11 mouse cellular contexts compared by ENCODE assay signal in genomic region chr12:105063201-105064134, GRCm38 (mm10). TPM values are rescaled to one million over a fixed set of nuclear protein-coding genes. Genes with fewer than 3 reads are reported as not detected.
A peak's percentile ranks its signal among the peaks of the same experiment; 100 is the strongest.
DNase-seq lines count a peak whose midpoint lies in the region; ATAC-seq and TF ChIP-seq lines count a peak whose summit lies in the region.
"Had no signal": no experiment of that assay in that cellular context is flagged by ENCODE, and none has a peak within 500 bp of the region (broad histone marks: within the 10 kb centered on the region; RNA-seq: fewer than 3 reads in every experiment).

No protein-coding gene starts in this region.

- ATAC-seq in lung, embryonic 14.5 days (ENCODE audit: insufficient read depth) = no peak
- no peak for ATAC-seq in limb, embryonic 11.5 days (ENCODE audit: insufficient number of reproducible peaks, low FRiP score, low TSS enrichment, low read depth)
- ATAC-seq in neural tube, embryonic 12.5 days (ENCODE audit: low FRiP score, low read depth) = peak; percentile 60; the same call in 1 of the 2 replicates

- no peak overlapping the region for H3K9ac ChIP-seq in lung, embryonic 14.5 days
- no peak overlapping the region for H3K9ac ChIP-seq in limb, embryonic 11.5 days (ENCODE audit: low read length)
- H3K9ac ChIP-seq in neural tube, embryonic 12.5 days = no peak overlapping the region
- H3K9ac ChIP-seq: embryonic facial prominence, embryonic 12.5 days; liver, embryonic 13.5 days had no signal

- WGBS in lung, embryonic 14.5 days = 48% methylated on average over 28 of the region's 28 CpGs
- WGBS in embryonic facial prominence, embryonic 10.5 days = 53% methylated on average over 28 of the region's 28 CpGs
- WGBS in limb, embryonic 11.5 days = 44% methylated on average over 28 of the region's 28 CpGs
- WGBS in neural tube, embryonic 12.5 days = 45% methylated on average over 28 of the region's 28 CpGs

- H3K27ac ChIP-seq in lung, embryonic 14.5 days (ENCODE audit: low read depth) = no peak overlapping the region
- no peak overlapping the region for H3K27ac ChIP-seq in embryonic facial prominence, embryonic 10.5 days (replicated peaks)
- H3K27ac ChIP-seq in limb, embryonic 11.5 days (replicated peaks; ENCODE audit: low read depth, low read length) = no peak overlapping the region
- H3K27ac ChIP-seq in neural tube, embryonic 12.5 days = no peak overlapping the region
- H3K27ac ChIP-seq: embryonic facial prominence, embryonic 12.5 days; liver, embryonic 13.5 days had no signal

- no peaks in the 10 kb centered on the region for H3K27me3 ChIP-seq in lung, embryonic 14.5 days (ENCODE audit: insufficient read depth, low read length)
- H3K27me3 ChIP-seq in embryonic facial prominence, embryonic 10.5 days (replicated peaks; ENCODE audit: low read depth, poor library complexity, severe bottlenecking) = no peaks in the 10 kb centered on the region
- no peaks in the 10 kb centered on the region for H3K27me3 ChIP-seq in limb, embryonic 11.5 days (ENCODE audit: control insufficient read depth, insufficient read depth, low read length)
- H3K27me3 ChIP-seq in neural tube, embryonic 12.5 days (replicated peaks) = no peaks in the 10 kb centered on the region
- H3K27me3 ChIP-seq: embryonic facial prominence, embryonic 12.5 days; liver, embryonic 13.5 days had no signal

- H3K9me3 ChIP-seq in lung, embryonic 14.5 days (ENCODE audit: low read depth, low read length) = no peaks in the 10 kb centered on the region
- H3K9me3 ChIP-seq in embryonic facial prominence, embryonic 10.5 days = no peaks in the 10 kb centered on the region
- H3K9me3 ChIP-seq in limb, embryonic 11.5 days (ENCODE audit: control insufficient read depth, low read length) = no peaks in the 10 kb centered on the region
- H3K9me3 ChIP-seq in neural tube, embryonic 12.5 days = 0 out of 2 replicates have a peak, but pooled peaks cover 3% of the 10 kb centered on the region
- H3K9me3 ChIP-seq: embryonic facial prominence, embryonic 12.5 days; liver, embryonic 13.5 days had no signal

- H3K4me3 ChIP-seq in lung, embryonic 14.5 days (ENCODE audit: low read depth, low read length) = no peak overlapping the region
- no peak overlapping the region for H3K4me3 ChIP-seq in embryonic facial prominence, embryonic 10.5 days
- H3K4me3 ChIP-seq in limb, embryonic 11.5 days (ENCODE audit: low read depth, low read length) = no peak overlapping the region
- H3K4me3 ChIP-seq in neural tube, embryonic 12.5 days = no peak overlapping the region
- H3K4me3 ChIP-seq: embryonic facial prominence, embryonic 12.5 days; liver, embryonic 13.5 days had no signal

- no peak overlapping the region for H3K4me2 ChIP-seq in lung, embryonic 14.5 days
- H3K4me2 ChIP-seq in limb, embryonic 11.5 days (ENCODE audit: low read depth, severe bottlenecking) = 0 out of 2 replicates have a peak overlapping the region, but pooled peaks have one; percentile 4
- H3K4me2 ChIP-seq in neural tube, embryonic 12.5 days (replicated peaks) = peak overlapping the region; percentile 21
- H3K4me2 ChIP-seq: embryonic facial prominence, embryonic 12.5 days; liver, embryonic 13.5 days had no signal

- peak; percentile 21; the same call in 1 of the 2 replicates for TF ChIP-seq CTCF in lung, embryonic 14.5 days (IDR thresholded peaks at IDR 0.05; ENCODE audit: low read depth)

- peak; percentile 21 for DNase-seq in lung, embryonic 14.5 days
- DNase-seq in lung, adult 18-20 months = no peak
- DNase-seq in embryonic facial prominence, embryonic 10.5 days (ENCODE audit: low spot score) = peak; percentile 39
- peak; percentile 72 for DNase-seq in limb, embryonic 11.5 days (ENCODE audit: low spot score)
- no peak for DNase-seq in spleen, adult 12 weeks (ENCODE audit: low spot score)
- no peak for DNase-seq in heart, adult 9 months (ENCODE audit: low spot score in 2 of 2)
- DNase-seq: adrenal gland, adult 2 months; heart, postnatal 36 days; liver, embryonic 13.5 days had no signal

- H3K4me1 ChIP-seq in lung, embryonic 14.5 days (ENCODE audit: insufficient read depth) = no peaks in the 10 kb centered on the region
- H3K4me1 ChIP-seq in embryonic facial prominence, embryonic 10.5 days = peaks cover 9% of the 10 kb centered on the region
- H3K4me1 ChIP-seq in limb, embryonic 11.5 days (ENCODE audit: control insufficient read depth, insufficient read depth, low read length) = no peaks in the 10 kb centered on the region; the same call in 1 of the 2 replicates
- H3K4me1 ChIP-seq in neural tube, embryonic 12.5 days = no peaks in the 10 kb centered on the region
- H3K4me1 ChIP-seq: liver, embryonic 13.5 days had no signal

- H3K36me3 ChIP-seq in lung, embryonic 14.5 days (ENCODE audit: insufficient read depth) = no peaks in the 10 kb centered on the region
- H3K36me3 ChIP-seq in embryonic facial prominence, embryonic 10.5 days (replicated peaks) = no peaks in the 10 kb centered on the region
- H3K36me3 ChIP-seq in limb, embryonic 11.5 days (ENCODE audit: control insufficient read depth, insufficient read depth, low read length) = no peaks in the 10 kb centered on the region
- no peaks in the 10 kb centered on the region for H3K36me3 ChIP-seq in neural tube, embryonic 12.5 days
- H3K36me3 ChIP-seq: embryonic facial prominence, embryonic 12.5 days; liver, embryonic 13.5 days had no signal

RNA-seq across cellular contexts. Expression of gene Glrx5, which starts 31.0 kb away (rescaled TPM):
- 177 and 186 TPM in 2 replicates for polyA plus RNA-seq in lung, embryonic 14.5 days (2014; fragmentation: Nextera tagmentation; extraction: Ambion mirVana)
- polyA plus RNA-seq in embryonic facial prominence, embryonic 10.5 days (2016; fragmentation: Nextera tagmentation; extraction: Ambion mirVana) = 218 and 234 TPM in 2 replicates
- polyA plus RNA-seq in limb, embryonic 11.5 days (2014; fragmentation: Nextera tagmentation; extraction: Ambion mirVana) = 189 and 202 TPM in 2 replicates
- 184 and 189 TPM in 2 replicates for polyA plus RNA-seq in neural tube, embryonic 12.5 days (2016; fragmentation: Nextera tagmentation; extraction: Ambion mirVana)

RNA-seq across cellular contexts. Expression of gene Syne3, which starts 53.9 kb away (rescaled TPM):
- 0.29 and 0.39 TPM in 2 replicates for polyA plus RNA-seq in lung, embryonic 14.5 days (2014; fragmentation: Nextera tagmentation; extraction: Ambion mirVana)
- 0.24 and 0.26 TPM in 2 replicates for polyA plus RNA-seq in embryonic facial prominence, embryonic 10.5 days (2016; fragmentation: Nextera tagmentation; extraction: Ambion mirVana)
- 0.20 and 0.31 TPM in 2 replicates for polyA plus RNA-seq in limb, embryonic 11.5 days (2014; fragmentation: Nextera tagmentation; extraction: Ambion mirVana)
- 0.06 and 0.17 TPM in 2 replicates for polyA plus RNA-seq in neural tube, embryonic 12.5 days (2016; fragmentation: Nextera tagmentation; extraction: Ambion mirVana)

Comparison
In these comparisons a context has a peak if more than half of its experiments do, and no peak if none do; other contexts are left out.
1. DNase-seq: peak in lung, embryonic 14.5 days (single experiment), embryonic facial prominence, embryonic 10.5 days (single experiment) and limb, embryonic 11.5 days (single experiment); none in lung, adult 18-20 months (0 of 2), spleen, adult 12 weeks (single experiment) and heart, adult 9 months (0 of 2).